Mouse (Mus musculus) lung, embryonic 16.5 days (tissue): ENCODE results near the gene Wdr90. TPM values are rescaled to one million over a fixed set of nuclear protein-coding genes. Genes with fewer than 3 reads are reported as not detected.

Experiments used
- ATAC-seq: fragments of 200-750 bp; cut with Nextera tagmentation; 2 replicates; pipeline ENCODE4 v1.8.0; 2017; ENCODE audit warnings: low read depth, mild to moderate bottlenecking, moderate library complexity
- H3K27ac ChIP-seq: fragments of 300-500 bp; sonication (generic); 2 replicates; pipeline ENCODE4 v1.5.1; 2014; ENCODE audit warnings: mild to moderate bottlenecking, control low read depth, low read length
- H3K27me3 ChIP-seq: fragments of 300-500 bp; sonication (generic); 2 replicates; pipeline ENCODE4 v1.6.1; 2014; ENCODE audit warnings: low read depth, low read length, mixed read lengths; ENCODE audit not compliant: control insufficient read depth, insufficient read depth
- H3K36me3 ChIP-seq: fragments of 300-500 bp; sonication (generic); 2 replicates; pipeline ENCODE4 v1.6.1; 2014; ENCODE audit warnings: low read length; ENCODE audit not compliant: control insufficient read depth, insufficient read depth
- H3K4me1 ChIP-seq: fragments of 300-500 bp; sonication (generic); replicated peaks from 2 replicates; pipeline ENCODE4 v1.6.1; 2014; ENCODE audit warnings: low read length, mixed read lengths; ENCODE audit not compliant: control insufficient read depth, insufficient read depth
- H3K4me2 ChIP-seq: fragments of 300-500 bp; sonication (generic); 2 replicates; pipeline ENCODE4 v1.6.1; 2014; ENCODE audit warnings: low read depth, low read length, control low read depth
- H3K4me3 ChIP-seq: fragments of 300-500 bp; sonication (generic); 2 replicates; pipeline ENCODE4 v1.5.1; 2014; ENCODE audit warnings: mild to moderate bottlenecking, low read length, control low read depth
- H3K9ac ChIP-seq: fragments of 300-500 bp; sonication (generic); 2 replicates; pipeline ENCODE4 v1.6.1; 2014; ENCODE audit warnings: low read length, control low read depth
- H3K9me3 ChIP-seq: fragments of 300-500 bp; sonication (generic); 2 replicates; pipeline ENCODE4 v1.6.1; 2016; ENCODE audit warnings: low read length; ENCODE audit not compliant: control insufficient read depth
- WGBS: fragments of 180-500 bp; shearing (Covaris S2); extraction: QIAGEN DNeasy Blood & Tissue Kit; methylation state at CpG from one replicate; pipeline ENCODE4 v1.1.7; 2014; 5-methylcytosine and 5-hydroxymethylcytosine counted together
- polyA plus RNA-seq: library from polyadenylated mRNA; unstranded; fragments of >200 nt; fragmentation: Nextera tagmentation; extraction: Ambion mirVana; gene quantifications from 2 replicates; pipeline ENCODE4 v1.2.1, GENCODE M21; 2015

The Wdr90 gene
- polyA plus RNA-seq, 1 experiment from 2014 or later, result 32.6 TPM

DNA sequence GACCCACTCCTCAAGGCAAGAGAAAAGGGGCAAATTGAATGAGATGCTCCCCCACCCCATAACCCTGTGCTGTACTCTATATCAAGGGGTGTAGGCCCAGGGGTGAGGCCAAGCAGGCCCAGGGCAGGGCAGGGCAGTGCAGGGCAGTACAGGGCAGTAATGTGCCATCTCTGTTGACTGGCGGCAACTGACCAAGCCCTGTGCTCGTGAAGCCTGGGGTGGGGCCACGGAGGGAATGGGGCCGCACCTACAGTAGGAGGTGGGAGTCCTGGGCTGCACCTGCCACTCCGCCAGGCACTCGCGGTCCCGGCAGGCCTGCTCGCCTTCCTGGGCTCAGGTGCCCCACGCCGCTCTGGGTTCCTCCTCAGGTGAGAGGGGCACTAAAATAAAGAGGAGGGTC, 4.0 kb upstream of the Wdr90 start:
- Histone ChIP-seq H3K27me3 (no peaks in the 10 kb centered on the region), H3K36me3 (no peaks in the 10 kb centered on the region), H3K4me3 (no peak overlapping the region), H3K9ac (no peak overlapping the region), H3K4me1 (peaks cover 21% of the 10 kb centered on the region), H3K9me3 (no peaks in the 10 kb centered on the region), H3K27ac (no peak overlapping the region), H3K4me2 (no peak overlapping the region)
- no peak for ATAC-seq
- 84% methylated on average over 10 of the region's 11 CpGs for WGBS

DNA sequence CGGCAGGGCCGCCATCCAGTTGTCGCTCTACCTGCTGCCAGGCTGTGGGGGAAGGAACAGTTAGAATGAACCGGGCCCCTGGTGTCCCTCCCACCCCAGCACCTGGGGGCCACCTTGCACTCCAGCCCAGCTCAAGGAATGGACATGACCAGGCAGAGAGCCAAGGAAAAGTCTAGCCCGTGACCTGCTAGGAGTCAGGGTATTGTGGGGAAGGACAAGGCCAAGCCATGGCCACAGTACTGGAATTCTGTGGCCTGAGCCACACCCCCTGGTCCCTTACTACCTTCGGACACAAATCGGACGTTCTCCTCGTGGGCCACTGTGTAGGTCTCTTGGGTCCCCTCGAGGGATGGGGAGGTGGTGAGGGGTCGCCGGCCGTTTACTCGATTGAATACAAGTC, 3.0 kb upstream of the Wdr90 start:
- ATAC-seq, result no peak
- Histone ChIP-seq H3K9ac (no peak overlapping the region), H3K9me3 (no peaks in the 10 kb centered on the region), H3K4me1 (peaks cover 22% of the 10 kb centered on the region), H3K4me3 (no peak overlapping the region), H3K27me3 (no peaks in the 10 kb centered on the region), H3K4me2 (no peak overlapping the region), H3K27ac (no peak overlapping the region), H3K36me3 (no peaks in the 10 kb centered on the region)
- 87% methylated on average over 14 of the region's 14 CpGs for WGBS

DNA sequence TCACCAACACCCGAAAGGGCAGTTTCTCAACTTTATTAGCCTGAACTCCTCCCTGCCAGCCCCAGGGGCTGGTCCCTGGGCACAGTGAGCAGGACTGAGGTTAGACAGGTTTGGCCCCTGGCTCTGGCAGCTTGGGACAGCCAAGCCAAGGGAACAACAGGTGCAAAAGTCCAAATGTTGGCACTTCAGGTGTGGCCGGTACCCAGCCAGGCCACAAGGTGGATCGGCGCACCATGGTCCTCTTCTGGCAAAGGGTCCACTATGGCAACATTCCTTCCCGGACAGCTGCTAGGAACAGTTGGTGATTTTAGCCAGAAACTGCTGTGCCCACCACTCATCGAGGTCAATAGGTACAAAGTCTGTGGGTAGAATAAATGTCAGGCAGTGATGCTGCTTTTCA, 2.4 kb upstream of the Wdr90 start:
- WGBS, result 80% methylated on average over 6 of the region's 6 CpGs
- no peak for ATAC-seq
- H3K4me2 ChIP-seq, result no peak overlapping the region
- H3K4me1 ChIP-seq, result peaks cover 17% of the 10 kb centered on the region
- H3K27me3 ChIP-seq, result no peaks in the 10 kb centered on the region
- no peak overlapping the region for H3K27ac ChIP-seq
- 0 out of 2 replicates have a peak, but pooled peaks cover 3% of the 10 kb centered on the region for H3K36me3 ChIP-seq
- H3K4me3 ChIP-seq, result no peak overlapping the region
- H3K9me3 ChIP-seq, result no peaks in the 10 kb centered on the region
- no peak overlapping the region for H3K9ac ChIP-seq

DNA sequence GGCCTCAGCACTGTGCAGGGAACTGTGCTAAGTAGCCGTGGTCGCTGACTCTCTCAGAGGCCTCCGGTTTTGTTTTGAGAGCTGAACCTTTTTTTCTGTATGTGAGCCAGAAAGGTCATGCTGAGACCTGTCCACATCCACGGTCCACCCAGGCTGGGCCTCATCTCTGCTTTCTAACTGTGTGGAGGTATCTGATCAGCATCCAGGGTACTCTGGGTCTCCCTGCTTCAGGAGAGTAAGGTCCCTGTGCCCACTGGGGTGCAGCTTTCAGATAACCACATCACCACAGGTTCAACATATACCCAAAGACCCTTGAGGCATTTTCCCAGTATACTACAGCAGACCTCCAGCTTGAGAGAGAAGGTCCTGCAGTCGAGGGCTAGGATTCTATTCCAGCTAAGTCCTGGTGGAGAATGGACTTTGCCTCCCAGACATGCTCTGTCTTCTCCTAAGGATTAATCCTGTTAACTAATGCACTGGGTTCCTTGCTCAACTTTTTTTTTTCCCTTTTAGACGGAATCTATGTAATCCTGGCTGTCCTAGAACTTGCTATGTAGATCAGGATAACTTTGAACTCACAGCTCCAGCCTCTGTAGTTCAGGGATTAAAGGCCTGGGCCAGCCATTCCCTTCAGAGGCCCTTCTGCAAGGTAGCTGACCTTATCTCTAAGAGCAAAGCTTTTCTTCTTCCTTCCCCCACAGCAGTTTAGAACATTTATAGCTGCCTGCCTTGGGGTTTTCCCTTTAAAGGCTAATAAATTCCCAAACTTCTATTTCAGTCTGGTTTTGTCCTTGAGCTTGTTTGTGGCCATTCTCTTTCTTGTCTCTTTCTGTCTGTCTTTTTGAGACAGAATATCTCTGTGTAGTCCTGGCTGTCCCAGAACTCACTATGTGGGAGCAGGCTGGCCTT, 657 bp upstream of the Wdr90 start:
- Histone ChIP-seq H3K27ac (peak overlapping the region; percentile 84), H3K9me3 (no peaks in the 10 kb centered on the region), H3K4me3 (peak overlapping the region; percentile 69), H3K9ac (peak overlapping the region; percentile 90), H3K4me1 (peaks cover 12% of the 10 kb centered on the region), H3K27me3 (no peaks in the 10 kb centered on the region), H3K36me3 (0 out of 2 replicates have a peak, but pooled peaks cover 3% of the 10 kb centered on the region), H3K4me2 (peak overlapping the region; percentile 83)
- ATAC-seq, result no peak; the same call in 1 of the 2 replicates
- WGBS, result 11% methylated on average over 6 of the region's 6 CpGs

DNA sequence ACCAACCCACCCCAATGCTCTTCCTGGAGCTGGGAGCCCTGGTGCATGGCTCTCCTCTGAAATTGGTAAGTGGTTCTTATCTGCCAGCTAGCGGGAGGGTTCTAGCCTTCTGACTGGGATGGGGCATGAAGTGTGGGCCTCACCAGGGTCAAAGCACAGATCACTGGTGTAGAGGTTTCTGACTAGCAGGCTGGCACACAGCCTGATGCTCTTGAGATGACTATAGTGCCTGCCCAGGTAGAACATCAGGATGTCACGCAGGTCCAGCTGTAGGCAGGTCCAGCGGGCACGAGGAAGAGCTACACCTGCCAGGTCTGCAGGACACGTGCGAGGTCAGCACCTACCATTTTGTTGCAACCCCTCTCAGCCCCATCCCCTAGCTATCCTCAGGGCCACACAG, 1.1 kb downstream of the Wdr90 start:
- Histone ChIP-seq H3K4me1 (peaks cover 12% of the 10 kb centered on the region), H3K27me3 (no peaks in the 10 kb centered on the region), H3K9me3 (no peaks in the 10 kb centered on the region), H3K4me3 (peak overlapping the region; percentile 69), H3K36me3 (0 out of 2 replicates have a peak, but pooled peaks cover 3% of the 10 kb centered on the region), H3K9ac (peak overlapping the region; percentile 90), H3K27ac (no peak overlapping the region), H3K4me2 (peak overlapping the region; percentile 83)
- 86% methylated on average over 6 of the region's 6 CpGs for WGBS
- ATAC-seq, result no peak

DNA sequence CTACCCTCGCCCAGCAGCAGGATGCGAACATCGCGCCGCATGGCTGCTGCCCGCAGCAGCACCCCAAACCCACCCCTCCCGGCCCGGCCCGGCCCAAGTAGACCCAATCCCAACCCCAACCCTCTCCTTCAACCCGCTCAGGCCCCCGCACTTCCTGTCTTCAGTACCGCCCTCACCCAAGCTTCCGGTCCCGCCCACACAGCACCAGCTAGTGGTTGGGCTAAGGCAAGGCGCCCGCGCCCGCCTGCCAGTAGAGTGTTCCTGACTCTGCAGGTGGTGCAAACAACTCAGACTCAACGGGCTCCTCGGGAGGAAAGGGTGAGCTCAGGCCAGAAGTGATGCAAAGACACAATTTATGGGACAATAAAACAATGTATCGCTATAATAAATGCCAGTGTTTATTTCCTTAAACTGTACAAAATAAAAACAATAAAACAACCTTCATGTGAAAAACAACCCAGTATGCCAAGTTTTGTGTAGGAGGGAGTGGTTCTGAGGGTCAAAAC, 16.9 kb downstream of the Wdr90 start, which contains the start of gene Rhot2:
Gene Rhot2, minus strand, starts transcription at position 456 of the 506 bp plus-strand sequence.
- Histone ChIP-seq H3K4me2 (peak within 1 kb of the TSS; percentile 87), H3K9ac (peak within 1 kb of the TSS; percentile 76), H3K4me3 (peak within 1 kb of the TSS; percentile 81), H3K27me3 (no peaks in the 10 kb centered on the region), H3K36me3 (peaks cover 27% of the 10 kb centered on the region), H3K4me1 (peaks cover 12% of the 10 kb centered on the region), H3K27ac (peak within 1 kb of the TSS; percentile 67), H3K9me3 (no peaks in the 10 kb centered on the region)
- peak; percentile 97 for ATAC-seq
- WGBS, result under 1% methylated on average over 21 of the region's 21 CpGs

DNA sequence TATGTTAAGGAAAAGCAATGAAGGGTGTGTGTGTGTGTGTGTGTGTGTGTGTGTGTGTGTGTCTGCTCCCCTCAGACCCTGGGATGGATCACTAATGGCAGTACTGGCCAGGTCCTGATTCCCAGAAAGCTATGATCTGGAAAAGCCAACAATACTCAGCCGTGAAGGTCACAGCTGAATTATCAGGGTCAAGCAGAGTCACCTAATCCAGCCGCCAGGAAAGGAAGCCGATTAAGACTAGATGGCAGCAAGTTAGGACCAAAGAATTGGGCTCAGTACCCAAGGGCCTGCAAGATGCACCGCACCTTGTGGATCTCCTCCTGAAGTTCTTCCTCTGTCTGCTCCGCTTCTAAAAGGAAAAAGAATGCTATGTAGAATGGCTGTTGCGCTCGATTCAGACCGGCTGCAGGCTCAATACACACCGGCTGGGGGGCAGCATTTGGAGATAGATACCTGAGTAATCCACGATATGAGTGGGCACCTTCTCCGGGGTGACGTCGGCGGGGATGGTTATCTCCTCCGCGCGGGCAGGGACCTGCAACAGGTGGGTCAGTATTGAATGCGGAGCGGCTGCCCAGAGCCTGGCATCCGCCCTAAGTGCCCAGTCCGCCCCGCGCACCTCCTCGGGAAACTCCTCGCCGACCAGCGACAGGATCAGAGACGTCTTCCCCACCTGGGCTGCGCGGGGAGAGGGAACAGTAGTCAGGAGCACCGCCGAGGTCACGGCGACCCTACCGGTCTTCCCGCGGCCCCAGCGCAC, 17.5 kb downstream of the Wdr90 start:
- H3K4me2 ChIP-seq, result peak overlapping the region; percentile 87
- WGBS, result 1% methylated on average over 37 of the region's 38 CpGs
- ATAC-seq, result no peak
- peaks cover 12% of the 10 kb centered on the region for H3K4me1 ChIP-seq
- H3K36me3 ChIP-seq, result peaks cover 29% of the 10 kb centered on the region
- peak overlapping the region; percentile 76 for H3K9ac ChIP-seq
- no peaks in the 10 kb centered on the region for H3K9me3 ChIP-seq
- peak overlapping the region; percentile 81 for H3K4me3 ChIP-seq
- no peaks in the 10 kb centered on the region for H3K27me3 ChIP-seq
- H3K27ac ChIP-seq, result peak overlapping the region; percentile 67

DNA sequence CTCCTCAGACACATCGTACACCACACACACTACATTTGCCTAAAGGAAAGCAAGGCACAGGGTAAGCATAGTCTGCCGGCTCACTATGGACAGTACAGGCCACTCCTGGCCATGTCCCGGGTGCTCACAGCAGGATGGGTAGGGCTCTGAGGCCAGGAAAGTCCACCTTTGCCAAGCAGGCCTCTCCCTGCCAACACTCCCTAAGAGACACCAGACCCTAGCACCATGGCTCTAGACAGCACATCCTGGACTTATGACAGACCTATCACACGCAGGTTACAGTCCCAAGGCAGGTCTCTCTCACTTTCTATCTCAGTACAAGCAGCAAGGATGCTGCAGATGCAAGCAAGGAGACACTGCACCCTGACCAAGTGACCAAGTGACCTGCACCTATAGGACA, 18.2 kb downstream of the Wdr90 start:
- H3K4me3 ChIP-seq, result peak overlapping the region; percentile 81
- peak overlapping the region; percentile 76 for H3K9ac ChIP-seq
- no peak overlapping the region for H3K27ac ChIP-seq
- WGBS, result 88% methylated on average over 4 of the region's 4 CpGs
- H3K9me3 ChIP-seq, result no peaks in the 10 kb centered on the region
- H3K27me3 ChIP-seq, result no peaks in the 10 kb centered on the region
- H3K4me2 ChIP-seq, result peak overlapping the region; percentile 87; the same call in 1 of the 2 replicates
- no peak for ATAC-seq
- H3K36me3 ChIP-seq, result peaks cover 30% of the 10 kb centered on the region
- peaks cover 12% of the 10 kb centered on the region for H3K4me1 ChIP-seq

DNA sequence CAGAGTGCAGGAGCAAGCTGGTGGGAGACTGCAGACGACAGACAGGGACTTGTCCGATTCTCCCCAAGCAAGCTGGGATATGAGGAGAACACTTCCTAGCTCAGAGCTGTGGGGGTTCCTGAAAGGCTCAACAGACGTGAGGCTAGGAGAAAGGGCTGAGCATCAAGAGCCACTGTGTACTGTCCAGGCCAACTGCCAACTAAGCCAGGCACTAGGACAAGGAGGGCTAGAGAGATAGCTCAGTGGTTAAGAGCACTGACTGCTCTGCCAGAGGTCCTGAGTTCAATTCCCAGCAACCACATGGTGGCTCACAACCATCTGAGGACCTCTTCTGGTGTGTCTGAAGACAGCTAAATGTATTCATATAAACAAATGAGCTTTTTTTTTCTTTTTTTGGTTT, 18.8 kb downstream of the Wdr90 start:
- H3K36me3 ChIP-seq, result peaks cover 31% of the 10 kb centered on the region
- H3K27me3 ChIP-seq, result no peaks in the 10 kb centered on the region
- peaks cover 12% of the 10 kb centered on the region for H3K4me1 ChIP-seq
- ATAC-seq, result no peak
- H3K4me3 ChIP-seq, result no peak overlapping the region
- no peaks in the 10 kb centered on the region for H3K9me3 ChIP-seq
- no peak overlapping the region for H3K27ac ChIP-seq
- no peak overlapping the region for H3K9ac ChIP-seq
- 79% methylated on average over 3 of the region's 3 CpGs for WGBS
- no peak overlapping the region for H3K4me2 ChIP-seq
